Comparison of ENCODE assay signal across 7 mouse cellular contexts in the genomic region with DNA sequence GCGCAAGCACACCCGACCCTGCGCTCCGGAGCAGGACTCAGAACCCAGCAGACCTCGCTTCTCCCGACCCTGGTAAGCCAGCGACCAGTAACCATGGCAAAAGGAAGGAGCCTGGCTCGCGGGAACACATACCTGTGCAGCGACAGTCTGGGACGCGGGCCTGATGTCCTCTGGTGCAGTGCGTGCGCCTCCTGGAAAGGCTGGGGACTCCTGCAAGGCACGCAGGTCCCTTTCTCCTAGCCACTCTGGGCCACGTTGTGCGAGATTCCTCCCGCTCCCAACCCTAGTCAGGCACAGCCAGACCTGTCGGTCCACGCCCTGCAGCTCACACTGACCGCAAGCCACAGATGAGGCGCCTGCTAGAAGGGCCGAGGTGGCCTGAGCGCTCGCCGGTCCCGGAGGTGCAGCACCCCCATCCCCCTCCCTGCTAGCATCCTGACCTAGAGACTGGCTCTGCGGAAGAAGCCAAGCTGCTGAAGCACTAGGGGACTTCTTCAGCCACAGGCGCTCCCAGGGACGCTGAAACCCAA. TPM values are rescaled to one million over a fixed set of nuclear protein-coding genes. Genes with fewer than 3 reads are reported as not detected.
DNase-seq lines count a peak whose midpoint lies in the region; ATAC-seq lines count a peak whose summit lies in the region.

No protein-coding gene starts in this region.

- WGBS in lung, embryonic 15.5 days = 2% methylated on average over 30 of the region's 30 CpGs
- WGBS in embryonic facial prominence, embryonic 13.5 days = under 1% methylated on average over 30 of the region's 30 CpGs
- 1% methylated on average over 30 of the region's 30 CpGs for WGBS in intestine, embryonic 16.5 days
- under 1% methylated on average over 30 of the region's 30 CpGs for WGBS in midbrain, embryonic 13.5 days

- peaks cover 11% of the 10 kb centered on the region; the same call in 1 of the 2 replicates for H3K4me1 ChIP-seq in lung, embryonic 15.5 days
- H3K4me1 ChIP-seq in embryonic facial prominence, embryonic 13.5 days = peaks cover 20% of the 10 kb centered on the region
- H3K4me1 ChIP-seq in intestine, embryonic 16.5 days (ENCODE audit: control insufficient read depth, insufficient read depth, low read length) = peaks cover 11% of the 10 kb centered on the region
- H3K4me1 ChIP-seq in midbrain, embryonic 13.5 days (replicated peaks) = peaks cover 27% of the 10 kb centered on the region

- H3K4me2 ChIP-seq in lung, embryonic 15.5 days = peak overlapping the region; percentile 50
- peak overlapping the region; percentile 66 for H3K4me2 ChIP-seq in embryonic facial prominence, embryonic 13.5 days
- H3K4me2 ChIP-seq in intestine, embryonic 16.5 days (ENCODE audit: low read depth, low read length) = peak overlapping the region; percentile 57
- H3K4me2 ChIP-seq in midbrain, embryonic 13.5 days (replicated peaks) = peak overlapping the region; percentile 77

- no peak for ATAC-seq in lung, embryonic 15.5 days (ENCODE audit: borderline replicate concordance, extremely low read depth, low FRiP score, low TSS enrichment)
- no peak for ATAC-seq in embryonic facial prominence, embryonic 13.5 days (ENCODE audit: insufficient number of reproducible peaks, insufficient read depth, low FRiP score, low TSS enrichment, low read depth)
- ATAC-seq in intestine, embryonic 16.5 days = no peak; the same call in 1 of the 2 replicates
- ATAC-seq in midbrain, embryonic 13.5 days = peak; percentile 57

- H3K9ac ChIP-seq in lung, embryonic 15.5 days = no peak overlapping the region
- peak overlapping the region; percentile 44; the same call in 1 of the 2 replicates for H3K9ac ChIP-seq in embryonic facial prominence, embryonic 13.5 days
- peak overlapping the region; percentile 33; the same call in 1 of the 2 replicates for H3K9ac ChIP-seq in intestine, embryonic 16.5 days (ENCODE audit: low read depth, low read length)
- peak overlapping the region; percentile 65 for H3K9ac ChIP-seq in midbrain, embryonic 13.5 days (replicated peaks)

- no peak overlapping the region for H3K27ac ChIP-seq in lung, embryonic 15.5 days
- H3K27ac ChIP-seq in embryonic facial prominence, embryonic 13.5 days = no peak overlapping the region
- H3K27ac ChIP-seq in intestine, embryonic 16.5 days (ENCODE audit: low read length) = no peak overlapping the region
- no peak overlapping the region for H3K27ac ChIP-seq in midbrain, embryonic 13.5 days

- no peak for DNase-seq in lung, postnatal 25 days (ENCODE audit: low spot score)
- DNase-seq in cerebellum, adult 11-12 months = peak; percentile 87
- no peak for DNase-seq in gastrocnemius, adult 8-10 months (ENCODE audit: low spot score in 2 of 2)

- peak overlapping the region; percentile 21 for H3K4me3 ChIP-seq in lung, embryonic 15.5 days
- peak overlapping the region; percentile 40 for H3K4me3 ChIP-seq in embryonic facial prominence, embryonic 13.5 days
- peak overlapping the region; percentile 27 for H3K4me3 ChIP-seq in intestine, embryonic 16.5 days (ENCODE audit: low read length)
- H3K4me3 ChIP-seq in midbrain, embryonic 13.5 days (replicated peaks) = peak overlapping the region; percentile 47

- peaks cover 58% of the 10 kb centered on the region for H3K27me3 ChIP-seq in lung, embryonic 15.5 days
- H3K27me3 ChIP-seq in embryonic facial prominence, embryonic 13.5 days = peaks cover 77% of the 10 kb centered on the region
- peaks cover 32% of the 10 kb centered on the region for H3K27me3 ChIP-seq in intestine, embryonic 16.5 days (replicated peaks; ENCODE audit: control insufficient read depth, insufficient read depth, low read length)
- H3K27me3 ChIP-seq in midbrain, embryonic 13.5 days = peaks cover 44% of the 10 kb centered on the region

- H3K36me3 ChIP-seq in lung, embryonic 15.5 days = no peaks in the 10 kb centered on the region
- no peaks in the 10 kb centered on the region for H3K36me3 ChIP-seq in embryonic facial prominence, embryonic 13.5 days
- H3K36me3 ChIP-seq in intestine, embryonic 16.5 days (ENCODE audit: control insufficient read depth, insufficient read depth, low read length) = no peaks in the 10 kb centered on the region
- no peaks in the 10 kb centered on the region for H3K36me3 ChIP-seq in midbrain, embryonic 13.5 days

- H3K9me3 ChIP-seq in lung, embryonic 15.5 days = no peaks in the 10 kb centered on the region
- no peaks in the 10 kb centered on the region for H3K9me3 ChIP-seq in embryonic facial prominence, embryonic 13.5 days
- H3K9me3 ChIP-seq in intestine, embryonic 16.5 days (ENCODE audit: control insufficient read depth, low read length) = no peaks in the 10 kb centered on the region
- H3K9me3 ChIP-seq in midbrain, embryonic 13.5 days = no peaks in the 10 kb centered on the region

RNA-seq across cellular contexts. Expression of gene Gpr68, which starts 8.8 kb away (rescaled TPM):
- 0.29 and 0.71 TPM in 2 replicates for polyA plus RNA-seq in lung, embryonic 15.5 days (2015; fragmentation: Nextera tagmentation; extraction: Ambion mirVana)
- polyA plus RNA-seq in embryonic facial prominence, embryonic 13.5 days (2015; fragmentation: Nextera tagmentation; extraction: Ambion mirVana) = 0.62 and 0.69 TPM in 2 replicates
- 0.48 and 0.56 TPM in 2 replicates for polyA plus RNA-seq in intestine, embryonic 16.5 days (2015; fragmentation: Nextera tagmentation; extraction: Ambion mirVana)
- 1.5 and 1.6 TPM in 2 replicates for polyA plus RNA-seq in midbrain, embryonic 13.5 days (2015; fragmentation: Nextera tagmentation; extraction: Ambion mirVana)
- total RNA-seq in gastrocnemius, adult 8-10 months (2022) = under 1 TPM in 1 of 4 experiments, not detected in 3; 0.15 TPM
